In genomic region chr1:134408080-134408479, GRCm38 (mm10) we compare ENCODE assay signal across 31 mouse cellular contexts. TPM values are rescaled to one million over a fixed set of nuclear protein-coding genes. Genes with fewer than 3 reads are reported as not detected.
A peak's percentile ranks its signal among the peaks of the same experiment; 100 is the strongest.
DNase-seq lines count a peak whose midpoint lies in the region; ATAC-seq and TF ChIP-seq lines count a peak whose summit lies in the region.
"Had no signal": no experiment of that assay in that cellular context is flagged by ENCODE, and none has a peak within 500 bp of the region (broad histone marks: within the 10 kb centered on the region; RNA-seq: fewer than 3 reads in every experiment).

No protein-coding gene starts in this region.

- in situ Hi-C loops in Patski (cut with MboI; ENCODE audit: low pct_unique_long_range_greater_than_20kb): loop anchor here (5.0 kb wide), 1 partner anchor 46 kb away; the partner anchor contains the start of gene Tmem183a

- DNase-seq in Patski (ENCODE audit: low read depth, low spot score): peak; percentile 75
- peak; percentile 47 for DNase-seq in kidney, adult 18-20 months
- DNase-seq in kidney, postnatal 0 days (ENCODE audit: low spot score): peak; percentile 75
- DNase-seq in spleen, postnatal 4 days (ENCODE audit: low spot score in 2 of 2): no peak
- no peak for DNase-seq in adrenal gland, adult 2 months
- DNase-seq in left cerebral cortex, adult 9 months (ENCODE audit: low spot score in 2 of 2): no peak
- DNase-seq: adrenal gland, postnatal 25 days; B cell, adult 2 months; cerebellum, adult 11 months; cerebellum, postnatal 10 days; embryo, embryonic 11 days; gastrocnemius, postnatal 25 days; heart, postnatal 10 days; left cerebral cortex, postnatal 4 days; liver, postnatal 0 days; lung, postnatal 10 days; right cerebral cortex, adult 18-20 months; thymus, postnatal 14 days had no signal

- no peaks in the 10 kb centered on the region for H3K27me3 ChIP-seq in E14TG2a.4 (ENCODE audit: insufficient read depth, low read length)
- H3K27me3 ChIP-seq in Patski: no peaks in the 10 kb centered on the region
- H3K27me3 ChIP-seq in kidney, postnatal 0 days (ENCODE audit: insufficient read depth, low read length): no peaks in the 10 kb centered on the region
- H3K27me3 ChIP-seq in midbrain, embryonic 16.5 days (ENCODE audit: control insufficient read depth, insufficient read depth, low read depth, low read length): no peaks in the 10 kb centered on the region
- H3K27me3 ChIP-seq: forebrain, embryonic 13.5 days; neural tube, embryonic 12.5 days had no signal

- 49% methylated on average over 8 of the region's 8 CpGs for WGBS in kidney, postnatal 0 days
- WGBS in midbrain, embryonic 16.5 days: 76% methylated on average over 8 of the region's 8 CpGs

- no peaks in the 10 kb centered on the region for H3K9me3 ChIP-seq in E14TG2a.4 (ENCODE audit: low read length)
- H3K9me3 ChIP-seq in kidney, postnatal 0 days (replicated peaks; ENCODE audit: low read length): no peaks in the 10 kb centered on the region
- no peaks in the 10 kb centered on the region for H3K9me3 ChIP-seq in midbrain, embryonic 16.5 days (replicated peaks; ENCODE audit: control insufficient read depth, low read length, poor library complexity, severe bottlenecking)
- H3K9me3 ChIP-seq: forebrain, embryonic 13.5 days; heart, embryonic 10.5 days; megakaryocyte, embryonic 14.5 days; neural tube, embryonic 12.5 days had no signal

- peaks cover 61% of the 10 kb centered on the region for H3K4me1 ChIP-seq in E14TG2a.4 (replicated peaks; ENCODE audit: low read depth, low read length)
- H3K4me1 ChIP-seq in kidney, postnatal 0 days (replicated peaks; ENCODE audit: insufficient read depth, low read length): peaks cover 10% of the 10 kb centered on the region; the same call in 1 of the 2 replicates
- H3K4me1 ChIP-seq in midbrain, embryonic 16.5 days (ENCODE audit: control insufficient read depth, insufficient read depth, low read length): no peaks in the 10 kb centered on the region

- H3K9ac ChIP-seq in kidney, postnatal 0 days (ENCODE audit: low read depth, low read length): no peak overlapping the region
- H3K9ac ChIP-seq in midbrain, embryonic 16.5 days (ENCODE audit: low read depth, low read length): no peak overlapping the region
- H3K9ac ChIP-seq: forebrain, embryonic 13.5 days; hindbrain, embryonic 14.5 days; liver, postnatal 0 days; neural tube, embryonic 12.5 days had no signal

- POLR2A ChIA-PET in Patski (lab: Charles Lee): no interaction called here

- peak overlapping the region; percentile 72 for H3K27ac ChIP-seq in kidney, postnatal 0 days
- H3K27ac ChIP-seq in midbrain, embryonic 16.5 days (ENCODE audit: low read length): no peak overlapping the region
- H3K27ac ChIP-seq: forebrain, embryonic 13.5 days; heart, embryonic 10.5 days; hindbrain, embryonic 14.5 days; layer of hippocampus, adult 2 months; neural tube, embryonic 12.5 days had no signal

- TF ChIP-seq CTCF in E14TG2a.4 (conservative IDR thresholded peaks at IDR 0.05; ENCODE audit: low read length) (no peak), Patski (IDR thresholded peaks at IDR 0.05) (no peak)
- TF ChIP-seq CTCF in kidney, postnatal 0 days (IDR thresholded peaks at IDR 0.05; ENCODE audit: low read depth): no peak

- peaks cover 71% of the 10 kb centered on the region for H3K36me3 ChIP-seq in E14TG2a.4 (ENCODE audit: insufficient read depth, low read length)
- H3K36me3 ChIP-seq in kidney, postnatal 0 days (ENCODE audit: insufficient read depth, low read length): 0 out of 2 replicates have a peak, but pooled peaks cover 8% of the 10 kb centered on the region
- H3K36me3 ChIP-seq in midbrain, embryonic 16.5 days (ENCODE audit: control insufficient read depth, insufficient read depth, low read length): no peaks in the 10 kb centered on the region

- H3K4me3 ChIP-seq in E14TG2a.4 (replicated peaks; ENCODE audit: low read length): peak overlapping the region; percentile 94; the same call in 1 of the 2 replicates
- H3K4me3 ChIP-seq in kidney, postnatal 0 days (replicated peaks; ENCODE audit: low read depth, low read length): no peak overlapping the region
- no peak overlapping the region for H3K4me3 ChIP-seq in midbrain, embryonic 16.5 days (ENCODE audit: low read depth, low read length)
- H3K4me3 ChIP-seq: erythroblast, embryonic 14.5 days; forebrain, embryonic 13.5 days; heart, embryonic 10.5 days; layer of hippocampus, adult 2 months; megakaryocyte, embryonic 14.5 days; neural tube, embryonic 12.5 days had no signal

- peak; percentile 27 for ATAC-seq in Patski
- ATAC-seq in kidney, postnatal 0 days (replicated peaks; ENCODE audit: low FRiP score, low read depth): peak; percentile 26; the same call in 1 of the 2 replicates
- no peak for ATAC-seq in midbrain, embryonic 16.5 days
- ATAC-seq: activated CD4-positive, CD25-positive, alpha-beta regulatory T cell, adult 4 months; forebrain, embryonic 13.5 days; liver, postnatal 0 days had no signal

- CTCF ChIA-PET in Patski (lab: Charles Lee): no interaction called here

- H3K4me2 ChIP-seq in kidney, postnatal 0 days (ENCODE audit: low read length): peak overlapping the region; percentile 8; the same call in 1 of the 2 replicates
- H3K4me2 ChIP-seq in midbrain, embryonic 16.5 days (ENCODE audit: low read length): no peak overlapping the region
- H3K4me2 ChIP-seq: forebrain, embryonic 13.5 days; hindbrain, embryonic 14.5 days; neural tube, embryonic 12.5 days had no signal

RNA-seq across cellular contexts. Expression of gene Cyb5r1, which starts 2.7 kb away (rescaled TPM):
- polyA plus RNA-seq in Patski (2021): 104 TPM
- 16.1 and 22.7 TPM in 2 replicates for polyA plus RNA-seq in kidney, postnatal 0 days (2015; fragmentation: Nextera tagmentation; extraction: Ambion mirVana)
- 10 to 100 TPM; 34.2 to 82.9 TPM for total RNA-seq in adrenal gland, adult 2 months (2021)
- polyA plus RNA-seq in adrenal gland, adult 2 months (2012; rRNA removed): 81.8 and 85.3 TPM in 2 replicates
- 11.4 and 12.2 TPM in 2 replicates for polyA plus RNA-seq in midbrain, embryonic 16.5 days (2015; fragmentation: Nextera tagmentation; extraction: Ambion mirVana)

RNA-seq across cellular contexts. Expression of gene Adipor1, which starts 7.1 kb away (rescaled TPM):
- 144 TPM for polyA plus RNA-seq in Patski (2021)
- 94.4 and 95.6 TPM in 2 replicates for polyA plus RNA-seq in kidney, postnatal 0 days (2015; fragmentation: Nextera tagmentation; extraction: Ambion mirVana)
- 100 to 1,000 TPM; 123 to 129 TPM for total RNA-seq in adrenal gland, adult 2 months (2021)
- 328 and 482 TPM in 2 replicates for polyA plus RNA-seq in adrenal gland, adult 2 months (2012; rRNA removed)
- polyA plus RNA-seq in midbrain, embryonic 16.5 days (2015; fragmentation: Nextera tagmentation; extraction: Ambion mirVana): 77.1 and 82.6 TPM in 2 replicates

RNA-seq across cellular contexts. Expression of gene 4933406M09Rik, which starts 22.3 kb away (rescaled TPM):
- polyA plus RNA-seq in Patski (2021): not detected
- not detected in 2 replicates for polyA plus RNA-seq in kidney, postnatal 0 days (2015; fragmentation: Nextera tagmentation; extraction: Ambion mirVana)
- not detected for total RNA-seq in adrenal gland, adult 2 months (2021)
- polyA plus RNA-seq in adrenal gland, adult 2 months (2012; rRNA removed): not detected in 2 replicates
- not detected in 2 replicates for polyA plus RNA-seq in midbrain, embryonic 16.5 days (2015; fragmentation: Nextera tagmentation; extraction: Ambion mirVana)
- total RNA-seq: adrenal gland, postnatal 25 days; gastrocnemius, postnatal 25 days; heart, postnatal 10 days; layer of hippocampus, adult 2 months; left cerebral cortex, adult 18-20 months; left cerebral cortex, postnatal 4 days; liver, adult 2 months had no signal
- polyA plus RNA-seq: activated CD4-positive, CD25-positive, alpha-beta regulatory T cell, adult 4 months; forebrain, embryonic 13.5 days; heart, embryonic 10.5 days; hindbrain, embryonic 14.5 days; intestine, embryonic 14.5 days; liver, adult 2 months; liver, postnatal 0 days; neural tube, embryonic 12.5 days had no signal

RNA-seq across cellular contexts. Expression of gene Tmem183a, which starts 46.3 kb away (rescaled TPM):
- polyA plus RNA-seq in Patski (2021): 67.9 TPM
- polyA plus RNA-seq in kidney, postnatal 0 days (2015; fragmentation: Nextera tagmentation; extraction: Ambion mirVana): 56.7 and 65.7 TPM in 2 replicates
- 10 to 100 TPM; 50.0 to 55.4 TPM for total RNA-seq in adrenal gland, adult 2 months (2021)
- 37.4 and 40.7 TPM in 2 replicates for polyA plus RNA-seq in adrenal gland, adult 2 months (2012; rRNA removed)
- 155 and 159 TPM in 2 replicates for polyA plus RNA-seq in midbrain, embryonic 16.5 days (2015; fragmentation: Nextera tagmentation; extraction: Ambion mirVana)

RNA-seq across cellular contexts. Expression of gene Klhl12, which starts 47.3 kb away (rescaled TPM):
- polyA plus RNA-seq in Patski (2021): 18.6 TPM
- polyA plus RNA-seq in kidney, postnatal 0 days (2015; fragmentation: Nextera tagmentation; extraction: Ambion mirVana): 17.8 and 21.2 TPM in 2 replicates
- total RNA-seq in adrenal gland, adult 2 months (2021): 10 to 100 TPM; 17.0 to 20.9 TPM
- polyA plus RNA-seq in adrenal gland, adult 2 months (2012; rRNA removed): 3.6 and 4.7 TPM in 2 replicates
- polyA plus RNA-seq in midbrain, embryonic 16.5 days (2015; fragmentation: Nextera tagmentation; extraction: Ambion mirVana): 37.6 and 37.9 TPM in 2 replicates

Comparison
In these comparisons a context has a peak if more than half of its experiments do, and no peak if none do; other contexts are left out.
1. DNase-seq: peak in Patski (single experiment), kidney, adult 18-20 months (single experiment) and kidney, postnatal 0 days (single experiment); none in spleen, postnatal 4 days (0 of 2), adrenal gland, adult 2 months (single experiment) and left cerebral cortex, adult 9 months (0 of 2).